In the genomic region with DNA sequence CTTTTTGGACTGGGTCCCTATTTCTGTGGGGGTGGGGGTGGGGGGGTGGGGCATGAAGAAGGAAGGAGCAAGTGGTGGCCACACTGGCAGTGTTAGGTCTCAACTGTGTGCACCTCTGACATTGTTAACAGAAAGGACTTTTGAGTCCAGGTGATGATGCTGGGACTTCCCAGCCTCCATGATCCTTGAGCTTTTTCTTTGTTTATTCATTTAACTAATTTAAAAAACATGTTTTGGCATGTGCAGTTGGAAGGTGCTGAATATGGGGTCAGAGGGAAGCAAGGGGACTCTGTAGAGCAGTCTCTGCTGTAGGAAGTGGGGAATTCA, we compare ENCODE assay signal across 19 mouse cellular contexts.
A peak's percentile ranks its signal among the peaks of the same experiment; 100 is the strongest.
DNase-seq lines count a peak whose midpoint lies in the region; ATAC-seq and TF ChIP-seq lines count a peak whose summit lies in the region.
"Had no signal": no experiment of that assay in that cellular context is flagged by ENCODE, and none has a peak within 500 bp of the region (broad histone marks: within the 10 kb centered on the region; RNA-seq: fewer than 3 reads in every experiment).

No protein-coding gene starts in this region.

- no peaks in the 10 kb centered on the region for H3K9me3 ChIP-seq in hindbrain, embryonic 10.5 days
- H3K9me3 ChIP-seq in hindbrain, embryonic 14.5 days (ENCODE audit: control insufficient read depth, low read length) = no peaks in the 10 kb centered on the region
- no peaks in the 10 kb centered on the region for H3K9me3 ChIP-seq in lung, embryonic 14.5 days (ENCODE audit: low read depth, low read length)
- H3K9me3 ChIP-seq in kidney, postnatal 0 days (replicated peaks; ENCODE audit: low read length) = no peaks in the 10 kb centered on the region
- no peaks in the 10 kb centered on the region for H3K9me3 ChIP-seq in limb, embryonic 12.5 days
- H3K9me3 ChIP-seq: liver, embryonic 13.5 days had no signal

- H3K27ac ChIP-seq in hindbrain, embryonic 10.5 days = peak overlapping the region; percentile 17; the same call in 1 of the 2 replicates
- no peak overlapping the region for H3K27ac ChIP-seq in hindbrain, embryonic 14.5 days
- peak overlapping the region; percentile 67; the same call in 1 of the 2 replicates for H3K27ac ChIP-seq in lung, embryonic 14.5 days (ENCODE audit: low read depth)
- H3K27ac ChIP-seq in kidney, postnatal 0 days = peak overlapping the region; percentile 83
- peak overlapping the region; percentile 70 for H3K27ac ChIP-seq in limb, embryonic 12.5 days
- H3K27ac ChIP-seq: layer of hippocampus, adult 2 months; liver, embryonic 13.5 days; macrophage had no signal

- H3K27me3 ChIP-seq in hindbrain, embryonic 10.5 days (ENCODE audit: insufficient read depth, poor library complexity, severe bottlenecking) = no peaks in the 10 kb centered on the region
- H3K27me3 ChIP-seq in hindbrain, embryonic 14.5 days (ENCODE audit: control insufficient read depth, insufficient read depth, low read length) = no peaks in the 10 kb centered on the region
- no peaks in the 10 kb centered on the region for H3K27me3 ChIP-seq in lung, embryonic 14.5 days (ENCODE audit: insufficient read depth, low read length)
- no peaks in the 10 kb centered on the region for H3K27me3 ChIP-seq in kidney, postnatal 0 days (ENCODE audit: insufficient read depth, low read length)
- H3K27me3 ChIP-seq in limb, embryonic 12.5 days = no peaks in the 10 kb centered on the region
- H3K27me3 ChIP-seq: liver, embryonic 13.5 days had no signal

- no peak overlapping the region for H3K9ac ChIP-seq in hindbrain, embryonic 14.5 days
- H3K9ac ChIP-seq in lung, embryonic 14.5 days = no peak overlapping the region
- H3K9ac ChIP-seq in kidney, postnatal 0 days (ENCODE audit: low read depth, low read length) = no peak overlapping the region
- no peak overlapping the region; the same call in 1 of the 2 replicates for H3K9ac ChIP-seq in limb, embryonic 12.5 days (replicated peaks)
- H3K9ac ChIP-seq: forebrain, postnatal 0 days; liver, embryonic 13.5 days had no signal

- no peak overlapping the region for H3K4me3 ChIP-seq in hindbrain, embryonic 10.5 days
- H3K4me3 ChIP-seq in hindbrain, embryonic 14.5 days (replicated peaks; ENCODE audit: low read length) = no peak overlapping the region
- H3K4me3 ChIP-seq in lung, embryonic 14.5 days (ENCODE audit: low read depth, low read length) = no peak overlapping the region
- no peak overlapping the region for H3K4me3 ChIP-seq in kidney, postnatal 0 days (replicated peaks; ENCODE audit: low read depth, low read length)
- no peak overlapping the region for H3K4me3 ChIP-seq in limb, embryonic 12.5 days (replicated peaks)
- H3K4me3 ChIP-seq: erythroblast, embryonic 14.5 days; layer of hippocampus, adult 2 months; liver, embryonic 13.5 days had no signal

- no peak for ATAC-seq in hindbrain, embryonic 14.5 days (ENCODE audit: low FRiP score)
- ATAC-seq in lung, embryonic 14.5 days (ENCODE audit: insufficient read depth) = no peak
- ATAC-seq in kidney, postnatal 0 days (replicated peaks; ENCODE audit: low FRiP score, low read depth) = peak; percentile 16; the same call in 1 of the 2 replicates
- no peak for ATAC-seq in limb, embryonic 12.5 days (ENCODE audit: insufficient number of reproducible peaks, insufficient read depth, low FRiP score, low TSS enrichment, low read depth)
- ATAC-seq: forebrain, postnatal 0 days; hindbrain, embryonic 16.5 days; intestine, embryonic 16.5 days had no signal

- DNase-seq in hindbrain, embryonic 10.5 days (ENCODE audit: low spot score) = no peak
- no peak for DNase-seq in hindbrain, embryonic 14.5 days (ENCODE audit: low spot score)
- no peak for DNase-seq in lung, embryonic 14.5 days
- no peak for DNase-seq in lung, postnatal 25 days (ENCODE audit: low spot score)
- no peak for DNase-seq in kidney, postnatal 0 days (ENCODE audit: low spot score)
- DNase-seq in layer of hippocampus, postnatal 25 days (ENCODE audit: extremely low spot score in 1 of 2, low spot score in 1 of 2) = no peak
- DNase-seq: cerebellum, adult 8-10 months; forebrain, postnatal 0 days; left cerebral cortex, postnatal 4 days; liver, embryonic 13.5 days; right cerebral cortex, postnatal 25 days had no signal

- no peak for TF ChIP-seq CTCF in lung, embryonic 14.5 days (IDR thresholded peaks at IDR 0.05; ENCODE audit: low read depth)
- no peak for TF ChIP-seq CTCF in kidney, postnatal 0 days (IDR thresholded peaks at IDR 0.05; ENCODE audit: low read depth)

- H3K4me2 ChIP-seq in hindbrain, embryonic 14.5 days (replicated peaks) = no peak overlapping the region
- no peak overlapping the region for H3K4me2 ChIP-seq in lung, embryonic 14.5 days
- no peak overlapping the region for H3K4me2 ChIP-seq in kidney, postnatal 0 days (ENCODE audit: low read length)
- H3K4me2 ChIP-seq in limb, embryonic 12.5 days = no peak overlapping the region
- H3K4me2 ChIP-seq: heart, embryonic 11.5 days; liver, embryonic 13.5 days; midbrain, embryonic 11.5 days had no signal

- peaks cover 81% of the 10 kb centered on the region for H3K4me1 ChIP-seq in hindbrain, embryonic 10.5 days (replicated peaks)
- peaks cover 49% of the 10 kb centered on the region for H3K4me1 ChIP-seq in hindbrain, embryonic 14.5 days (replicated peaks; ENCODE audit: control insufficient read depth, insufficient read depth, low read length)
- H3K4me1 ChIP-seq in lung, embryonic 14.5 days (ENCODE audit: insufficient read depth) = peaks cover 42% of the 10 kb centered on the region
- H3K4me1 ChIP-seq in kidney, postnatal 0 days (replicated peaks; ENCODE audit: insufficient read depth, low read length) = peaks cover 48% of the 10 kb centered on the region
- H3K4me1 ChIP-seq in limb, embryonic 12.5 days (replicated peaks) = peaks cover 69% of the 10 kb centered on the region

- no peaks in the 10 kb centered on the region for H3K36me3 ChIP-seq in hindbrain, embryonic 10.5 days
- no peaks in the 10 kb centered on the region for H3K36me3 ChIP-seq in hindbrain, embryonic 14.5 days (replicated peaks; ENCODE audit: control insufficient read depth, insufficient read depth)
- no peaks in the 10 kb centered on the region for H3K36me3 ChIP-seq in lung, embryonic 14.5 days (ENCODE audit: insufficient read depth)
- H3K36me3 ChIP-seq in kidney, postnatal 0 days (ENCODE audit: insufficient read depth, low read length) = no peaks in the 10 kb centered on the region
- no peaks in the 10 kb centered on the region for H3K36me3 ChIP-seq in limb, embryonic 12.5 days
- H3K36me3 ChIP-seq: liver, embryonic 13.5 days had no signal
